Mouse (Mus musculus) spleen, postnatal 36 days (tissue): Measurements from ENCODE around the gene Slc6a1.
A peak's percentile ranks its signal among the peaks of the same experiment; 100 is the strongest.

Experiments used
- DNase-seq, 2 experiments: peaks; one replicate each; pipeline ENCODE4 v3.0.0; 2022; ENCODE audit warnings: low spot score in 2 of 2, mixed read lengths in 1 of 2

The Slc6a1 gene

DNA sequence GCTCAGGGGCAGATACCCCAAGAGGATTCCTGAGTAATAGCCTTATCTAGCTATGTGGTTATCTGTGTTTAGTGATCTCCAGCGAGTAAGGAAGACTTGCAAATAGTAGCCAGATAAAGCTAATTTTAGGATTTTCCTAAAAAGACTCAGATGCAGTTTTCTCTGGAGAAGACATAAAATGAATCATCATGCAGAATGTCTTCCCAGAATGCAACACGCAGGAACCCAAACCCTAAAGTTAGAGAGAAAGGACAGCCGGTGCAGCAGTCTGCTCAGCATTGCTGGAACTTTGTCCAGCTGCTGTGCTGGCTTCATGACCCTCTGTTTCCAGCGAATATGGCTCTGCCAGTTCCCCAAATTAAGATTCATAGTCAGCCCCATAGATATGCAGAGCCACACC is 72.2 kb downstream of the Slc6a1 start:
- no peak for DNase-seq

GRCm38 (mm10) chr6:114358171-114358570 is 75.7 kb downstream of the Slc6a1 start:
- DNase-seq: no peak

DNA sequence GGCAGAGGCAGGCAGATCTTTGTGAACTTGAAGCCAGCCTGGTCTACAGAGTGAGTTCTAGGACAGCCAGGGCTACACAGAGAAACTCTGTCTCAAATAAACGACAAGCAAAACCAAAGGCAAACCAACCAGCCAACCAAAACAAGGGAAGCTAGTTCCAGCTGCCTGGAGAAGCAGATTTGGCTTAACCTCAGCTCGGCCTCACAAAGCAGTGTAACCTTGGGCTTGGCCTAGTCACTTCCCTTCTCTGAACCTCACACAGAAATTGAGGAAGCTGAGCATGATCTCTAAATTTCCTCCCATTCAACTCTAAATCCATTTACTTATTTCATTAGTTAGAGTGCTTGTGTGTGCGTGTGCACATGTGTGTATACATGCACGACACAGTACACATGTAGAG is 79.9 kb downstream of the Slc6a1 start:
- peak; percentile 8 to 16 for DNase-seq

GRCm38 (mm10) chr6:114363740-114364139 is 81.3 kb downstream of the Slc6a1 start:
- no peak for DNase-seq

GRCm38 (mm10) chr6:114364734-114365133 is 82.3 kb downstream of the Slc6a1 start:
- peak in 1 of 2 experiments; percentile 12 for DNase-seq

DNA sequence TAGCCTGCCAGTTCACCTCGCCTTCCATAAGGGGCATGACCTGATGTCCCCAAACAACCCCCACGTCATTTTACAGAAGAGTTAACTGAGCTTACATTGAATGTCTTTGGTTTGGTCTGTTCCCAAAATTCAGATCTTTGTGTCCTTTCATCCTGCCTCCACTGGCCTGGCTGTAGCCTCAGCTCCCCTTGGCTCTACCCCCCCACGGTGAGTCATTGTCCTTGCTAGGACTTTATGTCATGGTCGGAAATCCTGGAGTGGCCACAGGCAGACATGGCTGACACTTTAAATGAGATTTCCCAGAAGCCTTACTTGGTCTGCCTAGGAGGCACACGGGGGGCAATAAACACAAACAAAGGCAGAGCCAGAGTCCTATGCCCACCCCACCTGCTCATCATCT is 83.8 kb downstream of the Slc6a1 start:
- DNase-seq: no peak
